Mouse (Mus musculus): ENCODE measurements at regions not wholly inside any gene's neighbourhood (a gene's known extent, or its start where the extent isn't known, plus 50 kb on each side); places are given as distances from the start of the nearest gene placed in this dataset.
A peak's percentile ranks its signal among the peaks of the same experiment; 100 is the strongest.

DNA sequence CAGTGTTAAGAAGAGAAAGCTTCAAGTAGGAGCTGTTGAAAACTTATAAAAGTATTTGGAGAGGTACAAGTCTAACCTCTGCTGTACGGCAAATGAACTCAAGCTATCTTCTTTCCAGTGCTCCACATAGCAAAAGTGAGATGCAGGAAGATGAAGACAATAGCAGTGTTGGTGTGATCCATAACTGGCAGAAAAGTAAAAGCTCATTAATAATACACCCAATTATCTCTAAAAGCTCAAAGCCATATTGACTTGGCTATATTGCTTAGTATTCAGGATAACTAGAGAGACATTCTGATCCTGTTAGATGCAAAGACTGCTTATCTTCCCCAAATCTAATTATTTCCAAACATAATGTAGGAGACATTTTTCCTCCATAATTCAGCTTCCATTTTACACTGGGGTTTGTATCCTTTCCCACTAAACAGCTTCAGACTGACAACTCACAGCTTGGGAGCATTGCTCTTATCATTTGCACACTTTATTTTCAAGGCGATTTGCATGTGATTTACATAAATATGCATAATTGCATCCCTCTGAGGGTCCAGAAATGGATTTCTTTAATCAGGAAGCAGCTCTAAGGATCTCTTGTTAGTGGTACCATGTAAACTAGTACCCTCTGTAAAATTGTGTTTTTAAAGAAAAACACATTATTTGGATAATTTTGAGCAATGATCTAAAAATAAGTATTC, 248.5 kb upstream of the Pom121l12 start:
- Histone ChIP-seq H3K4me2 (ENCODE audit: low read depth, low read length, poor library complexity, severe bottlenecking) (no peak overlapping the region), H3K9ac (replicated peaks; ENCODE audit: low read length, poor library complexity, severe bottlenecking) (no peak overlapping the region), H3K36me3 (ENCODE audit: insufficient read depth, low read length) (no peaks in the 10 kb centered on the region), H3K4me1 (ENCODE audit: insufficient read depth, low read length) (no peaks in the 10 kb centered on the region), H3K27ac (ENCODE audit: low read depth, low read length) (no peak overlapping the region), H3K27me3 (ENCODE audit: insufficient read depth, low read length) (no peaks in the 10 kb centered on the region), H3K4me3 (ENCODE audit: low read depth, low read length) (no peak overlapping the region), H3K9me3 (ENCODE audit: low read length) (no peaks in the 10 kb centered on the region)
- no peak for DNase-seq (ENCODE audit: low spot score)
- no peak for ATAC-seq (ENCODE audit: low FRiP score)
- 42% methylated on average over 2 of the region's 2 CpGs for WGBS
- no peak for TF ChIP-seq CTCF (IDR thresholded peaks at IDR 0.05)

- TF ChIP-seq CTCF (IDR thresholded peaks at IDR 0.05): no peak
- H3K4me3 ChIP-seq (ENCODE audit: low read depth, low read length): no peak overlapping the region
- ATAC-seq (ENCODE audit: low FRiP score) (no peak), DNase-seq (ENCODE audit: low spot score) (no peak)
- no peaks in the 10 kb centered on the region for H3K9me3 ChIP-seq (ENCODE audit: low read length)
- H3K36me3 ChIP-seq (ENCODE audit: insufficient read depth, low read length): no peaks in the 10 kb centered on the region
- no peak overlapping the region for H3K9ac ChIP-seq (replicated peaks; ENCODE audit: low read length, poor library complexity, severe bottlenecking)
- no peak overlapping the region for H3K27ac ChIP-seq (ENCODE audit: low read depth, low read length)
- no peak overlapping the region for H3K4me2 ChIP-seq (ENCODE audit: low read depth, low read length, poor library complexity, severe bottlenecking)
- H3K4me1 ChIP-seq (ENCODE audit: insufficient read depth, low read length): peaks cover 3% of the 10 kb centered on the region; the same call in 1 of the 2 replicates
- no peaks in the 10 kb centered on the region for H3K27me3 ChIP-seq (ENCODE audit: insufficient read depth, low read length)
- WGBS: 33% methylated on average over 1 of the region's 1 CpGs
Observed at GRCm38 (mm10) chr11:14378512-14378911, 220.6 kb upstream of the Pom121l12 start.

GRCm38 (mm10) chr11:14379763-14380571, 219.1 kb upstream of the Pom121l12 start:
- Histone ChIP-seq H3K4me3 (ENCODE audit: low read depth, low read length) (no peak overlapping the region), H3K9me3 (ENCODE audit: low read length) (no peaks in the 10 kb centered on the region), H3K9ac (replicated peaks; ENCODE audit: low read length, poor library complexity, severe bottlenecking) (no peak overlapping the region), H3K4me1 (ENCODE audit: insufficient read depth, low read length) (peaks cover 3% of the 10 kb centered on the region; the same call in 1 of the 2 replicates), H3K4me2 (ENCODE audit: low read depth, low read length, poor library complexity, severe bottlenecking) (no peak overlapping the region), H3K36me3 (ENCODE audit: insufficient read depth, low read length) (no peaks in the 10 kb centered on the region), H3K27me3 (ENCODE audit: insufficient read depth, low read length) (no peaks in the 10 kb centered on the region), H3K27ac (ENCODE audit: low read depth, low read length) (no peak overlapping the region)
- 36% methylated on average over 11 of the region's 11 CpGs for WGBS
- DNase-seq (ENCODE audit: low spot score) (peak; percentile 18), ATAC-seq (ENCODE audit: low FRiP score) (no peak)
- no peak for TF ChIP-seq CTCF (IDR thresholded peaks at IDR 0.05)

DNA sequence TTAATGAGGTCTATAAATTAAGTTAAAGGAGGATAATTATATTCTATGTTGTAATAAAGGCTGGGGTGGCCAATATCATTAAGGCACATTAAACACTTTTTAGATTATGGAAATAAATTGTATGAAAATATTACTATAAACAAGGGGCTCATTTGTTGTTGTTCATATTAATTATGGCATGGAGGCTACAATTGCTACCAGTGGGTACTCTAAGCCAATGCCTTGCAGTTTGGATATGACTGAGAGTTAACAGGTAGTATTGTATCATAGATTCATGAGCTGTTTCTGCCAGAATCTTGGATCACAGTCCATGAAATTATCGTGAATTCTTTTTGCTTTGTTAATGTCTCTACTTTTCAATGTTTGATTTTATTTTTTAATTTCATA, 218.5 kb upstream of the Pom121l12 start:
- ATAC-seq (ENCODE audit: low FRiP score) (no peak), DNase-seq (ENCODE audit: low spot score) (no peak)
- Histone ChIP-seq H3K4me1 (ENCODE audit: insufficient read depth, low read length) (peaks cover 3% of the 10 kb centered on the region; the same call in 1 of the 2 replicates), H3K9me3 (ENCODE audit: low read length) (no peaks in the 10 kb centered on the region), H3K27ac (ENCODE audit: low read depth, low read length) (no peak overlapping the region), H3K27me3 (ENCODE audit: insufficient read depth, low read length) (no peaks in the 10 kb centered on the region), H3K9ac (replicated peaks; ENCODE audit: low read length, poor library complexity, severe bottlenecking) (no peak overlapping the region), H3K4me3 (ENCODE audit: low read depth, low read length) (no peak overlapping the region), H3K4me2 (ENCODE audit: low read depth, low read length, poor library complexity, severe bottlenecking) (no peak overlapping the region), H3K36me3 (ENCODE audit: insufficient read depth, low read length) (no peaks in the 10 kb centered on the region)
- no peak for TF ChIP-seq CTCF (IDR thresholded peaks at IDR 0.05)
- WGBS: 97% methylated on average over 1 of the region's 1 CpGs

GRCm38 (mm10) chr11:14387055-14387584, 212.0 kb upstream of the Pom121l12 start:
- TF ChIP-seq CTCF (IDR thresholded peaks at IDR 0.05): no peak
- Histone ChIP-seq H3K27me3 (ENCODE audit: insufficient read depth, low read length) (no peaks in the 10 kb centered on the region), H3K4me2 (ENCODE audit: low read depth, low read length, poor library complexity, severe bottlenecking) (no peak overlapping the region), H3K27ac (ENCODE audit: low read depth, low read length) (no peak overlapping the region), H3K36me3 (ENCODE audit: insufficient read depth, low read length) (no peaks in the 10 kb centered on the region), H3K9ac (replicated peaks; ENCODE audit: low read length, poor library complexity, severe bottlenecking) (no peak overlapping the region), H3K4me1 (ENCODE audit: insufficient read depth, low read length) (no peaks in the 10 kb centered on the region; the same call in 1 of the 2 replicates), H3K4me3 (ENCODE audit: low read depth, low read length) (no peak overlapping the region), H3K9me3 (ENCODE audit: low read length) (no peaks in the 10 kb centered on the region)
- DNase-seq (ENCODE audit: low spot score): peak; percentile 28
- no peak for ATAC-seq (ENCODE audit: low FRiP score)
- 40% methylated on average over 3 of the region's 3 CpGs for WGBS

- Histone ChIP-seq H3K4me2 (ENCODE audit: low read depth, low read length, poor library complexity, severe bottlenecking) (no peak overlapping the region), H3K4me3 (ENCODE audit: low read depth, low read length) (no peak overlapping the region), H3K4me1 (ENCODE audit: insufficient read depth, low read length) (no peaks in the 10 kb centered on the region; the same call in 1 of the 2 replicates), H3K36me3 (ENCODE audit: insufficient read depth, low read length) (no peaks in the 10 kb centered on the region), H3K9me3 (ENCODE audit: low read length) (no peaks in the 10 kb centered on the region), H3K27me3 (ENCODE audit: insufficient read depth, low read length) (no peaks in the 10 kb centered on the region), H3K9ac (replicated peaks; ENCODE audit: low read length, poor library complexity, severe bottlenecking) (no peak overlapping the region), H3K27ac (ENCODE audit: low read depth, low read length) (no peak overlapping the region)
- 73% methylated on average over 5 of the region's 5 CpGs for WGBS
- no peak for TF ChIP-seq CTCF (IDR thresholded peaks at IDR 0.05)
- ATAC-seq (ENCODE audit: low FRiP score) (no peak), DNase-seq (ENCODE audit: low spot score) (no peak)
Observed at GRCm38 (mm10) chr11:14387720-14388119, 211.4 kb upstream of the Pom121l12 start.

Data from midbrain, postnatal 0 days (tissue).